Mouse (Mus musculus) heart, embryonic 12.5 days (tissue): ENCODE data around the gene Plscr3. TPM values are rescaled to one million over a fixed set of nuclear protein-coding genes. Genes with fewer than 3 reads are reported as not detected.
A peak's percentile ranks its signal among the peaks of the same experiment; 100 is the strongest.
"Not testable (repeated sequence)": the region's sequence is repeated elsewhere in the genome, so short reads cannot be mapped to it uniquely, and the experiment has no call there.

Source experiments
- ATAC-seq: fragments of 200-750 bp; cut with Nextera tagmentation; 2 replicates; pipeline ENCODE4 v1.8.0; 2017; ENCODE audit warnings: moderate TSS enrichment, moderate library complexity; ENCODE audit not compliant: insufficient number of reproducible peaks, low FRiP score
- H3K27ac ChIP-seq: fragments of 300-500 bp; sonication (generic); 2 replicates; pipeline ENCODE4 v1.5.1; 2016; ENCODE audit warnings: mild to moderate bottlenecking, moderate library complexity; ENCODE audit not compliant: poor library complexity, severe bottlenecking
- H3K27me3 ChIP-seq: fragments of 300-500 bp; sonication (generic); replicated peaks from 2 replicates; pipeline ENCODE4 v1.6.1; 2016; ENCODE audit warnings: mild to moderate bottlenecking, moderate library complexity
- H3K36me3 ChIP-seq: fragments of 300-500 bp; sonication (generic); 2 replicates; pipeline ENCODE4 v1.6.1; 2016; ENCODE audit warnings: mild to moderate bottlenecking, moderate library complexity
- H3K4me1 ChIP-seq: fragments of 300-500 bp; sonication (generic); replicated peaks from 2 replicates; pipeline ENCODE4 v1.6.1; 2016; ENCODE audit warnings: mild to moderate bottlenecking
- H3K4me2 ChIP-seq: fragments of 300-500 bp; sonication (generic); 2 replicates; pipeline ENCODE4 v1.6.1; 2016; ENCODE audit warnings: mild to moderate bottlenecking, moderate library complexity
- H3K4me3 ChIP-seq: fragments of 300-500 bp; sonication (generic); 2 replicates; pipeline ENCODE4 v1.5.1; 2016; ENCODE audit warnings: mild to moderate bottlenecking
- H3K9ac ChIP-seq: fragments of 300-500 bp; sonication (generic); 2 replicates; pipeline ENCODE4 v1.6.1; 2016; ENCODE audit warnings: mild to moderate bottlenecking, moderate library complexity
- H3K9me3 ChIP-seq: fragments of 300-500 bp; sonication (generic); replicated peaks from 2 replicates; pipeline ENCODE4 v1.6.1; 2016; ENCODE audit warnings: mild to moderate bottlenecking, moderate library complexity
- WGBS: fragments of 180-500 bp; shearing (Covaris S2); methylation state at CpG from one replicate; pipeline ENCODE4 v1.1.7; 2016; 5-methylcytosine and 5-hydroxymethylcytosine counted together
- polyA plus RNA-seq: library from polyadenylated mRNA; unstranded; fragments of >200 nt; fragmentation: Nextera tagmentation; extraction: Ambion mirVana; gene quantifications from 2 replicates; pipeline ENCODE4 v1.2.1, GENCODE M21; 2016

The Plscr3 gene
- polyA plus RNA-seq, 1 experiment from 2014 or later, result 82.3 TPM

GRCm38 (mm10) chr11:69849128-69849527, 3.0 kb downstream of the Plscr3 start:
- Histone ChIP-seq H3K9me3 (no peaks in the 10 kb centered on the region), H3K27ac (no peak overlapping the region), H3K36me3 (peaks cover 49% of the 10 kb centered on the region), H3K4me2 (no peak overlapping the region), H3K4me3 (no peak overlapping the region), H3K4me1 (peaks cover 35% of the 10 kb centered on the region), H3K9ac (no peak overlapping the region), H3K27me3 (no peaks in the 10 kb centered on the region)
- ATAC-seq, result no peak
- 73% methylated on average over 9 of the region's 9 CpGs for WGBS

- WGBS, result 92% methylated on average over 15 of the region's 15 CpGs
- ATAC-seq, result no peak
- H3K4me1 ChIP-seq, result peaks cover 35% of the 10 kb centered on the region
- H3K4me2 ChIP-seq, result no peak overlapping the region
- H3K36me3 ChIP-seq, result peaks cover 49% of the 10 kb centered on the region
- H3K27me3 ChIP-seq, result no peaks in the 10 kb centered on the region
- no peak overlapping the region for H3K9ac ChIP-seq
- no peak overlapping the region for H3K27ac ChIP-seq
- no peaks in the 10 kb centered on the region for H3K9me3 ChIP-seq
- H3K4me3 ChIP-seq, result no peak overlapping the region
These were observed 3.7 kb downstream of the Plscr3 start for GRCm38 (mm10) chr11:69849884-69850283.

- H3K4me3 ChIP-seq, result no peak overlapping the region
- peaks cover 39% of the 10 kb centered on the region for H3K4me1 ChIP-seq
- no peak overlapping the region for H3K4me2 ChIP-seq
- 74% methylated on average over 8 of the region's 8 CpGs for WGBS
- peaks cover 49% of the 10 kb centered on the region for H3K36me3 ChIP-seq
- no peaks in the 10 kb centered on the region for H3K9me3 ChIP-seq
- H3K27ac ChIP-seq, result no peak overlapping the region
- H3K9ac ChIP-seq, result no peak overlapping the region
- ATAC-seq, result no peak
- H3K27me3 ChIP-seq, result peaks cover 1% of the 10 kb centered on the region; the same call in 1 of the 2 replicates
These were observed 4.6 kb downstream of the Plscr3 start for GRCm38 (mm10) chr11:69850754-69851153.

GRCm38 (mm10) chr11:69853994-69854393, 7.8 kb downstream of the Plscr3 start:
- no peak overlapping the region for H3K4me3 ChIP-seq
- H3K9me3 ChIP-seq, result no peaks in the 10 kb centered on the region
- 36% methylated on average over 7 of the region's 7 CpGs for WGBS
- peaks cover 35% of the 10 kb centered on the region for H3K36me3 ChIP-seq
- peak; percentile 94 for ATAC-seq
- H3K4me1 ChIP-seq, result peaks cover 17% of the 10 kb centered on the region; the same call in 1 of the 2 replicates
- H3K27me3 ChIP-seq, result peaks cover 27% of the 10 kb centered on the region
- H3K27ac ChIP-seq, result peak overlapping the region; percentile 38
- no peak overlapping the region for H3K9ac ChIP-seq
- H3K4me2 ChIP-seq, result peak overlapping the region; percentile 4

GRCm38 (mm10) chr11:69854680-69855079, 8.5 kb downstream of the Plscr3 start:
- peak overlapping the region; percentile 31 for H3K27ac ChIP-seq
- H3K4me1 ChIP-seq, result peaks cover 17% of the 10 kb centered on the region; the same call in 1 of the 2 replicates
- peaks cover 34% of the 10 kb centered on the region for H3K27me3 ChIP-seq
- no peaks in the 10 kb centered on the region for H3K9me3 ChIP-seq
- peak overlapping the region; percentile 4 for H3K4me2 ChIP-seq
- no peak overlapping the region for H3K4me3 ChIP-seq
- H3K9ac ChIP-seq, result no peak overlapping the region
- H3K36me3 ChIP-seq, result peaks cover 28% of the 10 kb centered on the region
- no peak for ATAC-seq
- WGBS, result 76% methylated on average over 10 of the region's 10 CpGs

- Histone ChIP-seq H3K4me3 (no peak overlapping the region), H3K9ac (no peak overlapping the region), H3K4me2 (peak overlapping the region; percentile 4), H3K36me3 (peaks cover 22% of the 10 kb centered on the region), H3K27ac (peak overlapping the region; percentile 31; the same call in 1 of the 2 replicates), H3K27me3 (peaks cover 38% of the 10 kb centered on the region), H3K9me3 (no peaks in the 10 kb centered on the region), H3K4me1 (peaks cover 17% of the 10 kb centered on the region; the same call in 1 of the 2 replicates)
- ATAC-seq, result no peak
- WGBS, result 14% methylated on average over 16 of the region's 16 CpGs
These were observed 9.2 kb downstream of the Plscr3 start for GRCm38 (mm10) chr11:69855347-69855746.

GRCm38 (mm10) chr11:69858113-69858998, 12.2 kb downstream of the Plscr3 start, which contains the start of gene Tnk1:
Gene Tnk1 (minus strand): TSS chr11:69858730.
- Histone ChIP-seq H3K4me2 (no peak within 1 kb of the TSS; the same call in 1 of the 2 replicates), H3K4me1 (peaks cover 8% of the 10 kb centered on the region; the same call in 1 of the 2 replicates), H3K27ac (no peak within 1 kb of the TSS), H3K9ac (peak within 1 kb of the TSS; percentile 6; the same call in 1 of the 2 replicates), H3K9me3 (no peaks in the 10 kb centered on the region), H3K36me3 (no peaks in the 10 kb centered on the region), H3K4me3 (no peak within 1 kb of the TSS), H3K27me3 (peaks cover 38% of the 10 kb centered on the region)
- ATAC-seq, result no peak
- 18% methylated on average over 30 of the region's 30 CpGs for WGBS

GRCm38 (mm10) chr11:69863729-69864128, 17.6 kb downstream of the Plscr3 start:
- not testable (repeated sequence) for H3K4me1 ChIP-seq, H3K36me3 ChIP-seq, H3K9me3 ChIP-seq, H3K9ac ChIP-seq, ATAC-seq, H3K4me3 ChIP-seq
- 78% methylated on average over 3 of the region's 3 CpGs for WGBS
- Histone ChIP-seq H3K27ac (peak overlapping the region; percentile 66), H3K4me2 (peak overlapping the region; percentile 33; the same call in 1 of the 2 replicates), H3K27me3 (peaks cover 14% of the 10 kb centered on the region)

- Histone ChIP-seq H3K4me3 (no peak overlapping the region), H3K27ac (peak overlapping the region; percentile 66), H3K27me3 (peaks cover 8% of the 10 kb centered on the region), H3K9me3 (no peaks in the 10 kb centered on the region), H3K4me1 (peaks cover 6% of the 10 kb centered on the region), H3K36me3 (no peaks in the 10 kb centered on the region), H3K9ac (no peak overlapping the region), H3K4me2 (peak overlapping the region; percentile 33; the same call in 1 of the 2 replicates)
- no peak for ATAC-seq
- WGBS, result 50% methylated on average over 8 of the region's 8 CpGs
These were observed 18.1 kb downstream of the Plscr3 start for GRCm38 (mm10) chr11:69864138-69864860.

- ATAC-seq, result no peak
- Histone ChIP-seq H3K9ac (no peak overlapping the region), H3K27me3 (no peaks in the 10 kb centered on the region; the same call in 1 of the 2 replicates), H3K4me3 (no peak overlapping the region), H3K36me3 (no peaks in the 10 kb centered on the region), H3K27ac (no peak overlapping the region), H3K4me2 (no peak overlapping the region), H3K4me1 (peaks cover 6% of the 10 kb centered on the region), H3K9me3 (no peaks in the 10 kb centered on the region)
- 88% methylated on average over 9 of the region's 9 CpGs for WGBS
These were observed 19.4 kb downstream of the Plscr3 start for GRCm38 (mm10) chr11:69865561-69865960.

GRCm38 (mm10) chr11:69867335-69867734, 21.2 kb downstream of the Plscr3 start:
- Histone ChIP-seq H3K36me3 (no peaks in the 10 kb centered on the region), H3K4me1 (peaks cover 6% of the 10 kb centered on the region), H3K27ac (no peak overlapping the region), H3K4me3 (no peak overlapping the region), H3K9ac (no peak overlapping the region), H3K9me3 (no peaks in the 10 kb centered on the region), H3K27me3 (no peaks in the 10 kb centered on the region; the same call in 1 of the 2 replicates), H3K4me2 (no peak overlapping the region)
- WGBS, result 42% methylated on average over 9 of the region's 9 CpGs
- 0 out of 2 replicates have a peak, but pooled peaks have one; percentile 15 for ATAC-seq
